Mouse (Mus musculus) c-Kit-negative CD71-positive TER-119-positive erythroid progenitor cells, embryonic 14.5 days (primary cell): ENCODE measurements around the gene Ifitm1.
"Not testable (repeated sequence)": the region's sequence is repeated elsewhere in the genome, so short reads cannot be mapped to it uniquely, and the experiment has no call there.

ENCODE experiments used
- DNase-seq: peaks from one replicate; pipeline ENCODE4 v3.0.0-alpha.2; 2013; ENCODE audit warnings: low read depth, low spot score

Gene Ifitm1

DNA sequence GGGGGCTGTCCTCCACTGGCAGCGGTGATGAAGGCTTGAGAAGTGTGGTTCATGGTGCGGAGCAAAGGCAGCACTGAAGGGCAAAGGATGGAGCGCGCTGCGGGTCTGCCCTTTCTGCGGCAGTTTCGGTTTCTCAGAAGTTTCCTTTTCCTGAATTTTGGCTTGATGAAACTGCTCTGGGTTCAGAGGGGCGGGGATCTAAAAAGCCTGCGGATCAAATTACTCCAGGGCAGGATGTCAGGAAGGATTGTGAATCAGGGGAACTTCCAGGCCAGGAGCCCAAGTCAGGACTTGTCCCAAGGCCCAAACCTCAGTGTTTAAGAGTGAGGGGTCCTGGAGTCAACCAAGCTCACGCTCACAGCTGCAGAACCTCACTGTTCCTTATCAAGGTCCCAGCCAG, 43.6 kb downstream of the Ifitm1 start, which contains the start of gene Ifitm3:
Gene Ifitm3, minus strand, starts transcription at position 178 of the 400 bp plus-strand sequence.
- no peak for DNase-seq

- DNase-seq, result no peak
These were observed 44.3 kb downstream of the Ifitm1 start for GRCm38 (mm10) chr7:141011238-141011770.

GRCm38 (mm10) chr7:141016707-141017697, 50.0 kb downstream of the Ifitm1 start:
- no peak for DNase-seq

DNA sequence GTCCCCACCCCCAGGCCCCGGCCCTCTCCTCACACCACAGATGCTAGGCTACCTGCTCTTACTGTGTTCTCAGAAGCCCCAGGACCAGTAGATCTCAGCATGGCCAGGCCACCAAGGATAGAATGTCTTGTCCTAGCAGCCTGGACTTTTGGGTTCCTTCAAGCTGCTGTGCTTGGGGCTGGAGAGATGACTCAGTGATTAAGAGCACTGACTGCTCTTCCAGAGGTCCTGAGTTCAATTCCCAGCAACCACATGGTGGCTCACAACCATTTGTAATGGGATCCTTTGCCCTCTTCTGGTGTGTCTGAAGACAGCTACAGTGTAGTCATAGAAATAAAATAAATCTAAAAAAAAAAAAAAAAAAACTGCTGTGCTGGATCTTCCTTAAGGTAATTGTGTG, 50.8 kb downstream of the Ifitm1 start, which contains the start of gene Ifitm6:
Gene Ifitm6, minus strand, starts transcription at position 101 of the 400 bp plus-strand sequence.
- not testable (repeated sequence) for DNase-seq

- DNase-seq, result no peak
These were observed 52.0 kb downstream of the Ifitm1 start for GRCm38 (mm10) chr7:141019028-141019427.
